In genomic region chr9:107685231-107685981, GRCm38 (mm10) we compare ENCODE assay signal across 9 mouse cellular contexts. TPM values are rescaled to one million over a fixed set of nuclear protein-coding genes. Genes with fewer than 3 reads are reported as not detected.
DNase-seq lines count a peak whose midpoint lies in the region; ATAC-seq and TF ChIP-seq lines count a peak whose summit lies in the region.
"Had no signal": no experiment of that assay in that cellular context is flagged by ENCODE, and none has a peak within 500 bp of the region (broad histone marks: within the 10 kb centered on the region; RNA-seq: fewer than 3 reads in every experiment).

No protein-coding gene starts in this region.

- H3K27ac ChIP-seq in CH12.LX (ENCODE audit: insufficient read depth, low read depth): no peak overlapping the region
- no peak overlapping the region for H3K27ac ChIP-seq in embryonic facial prominence, embryonic 12.5 days
- H3K27ac ChIP-seq in limb, embryonic 12.5 days: no peak overlapping the region; the same call in 1 of the 2 replicates
- no peak overlapping the region for H3K27ac ChIP-seq in midbrain, embryonic 13.5 days

- H3K79me2 ChIP-seq in CH12.LX (replicated peaks; ENCODE audit: control insufficient read depth, extremely low read depth, insufficient read depth, poor library complexity, severe bottlenecking): no peaks in the 10 kb centered on the region

- H3K4me2 ChIP-seq in CH12.LX (ENCODE audit: insufficient read depth, low read depth, poor library complexity, severe bottlenecking): no peak overlapping the region
- H3K4me2 ChIP-seq in embryonic facial prominence, embryonic 12.5 days (replicated peaks): no peak overlapping the region
- H3K4me2 ChIP-seq in limb, embryonic 12.5 days: no peak overlapping the region
- H3K4me2 ChIP-seq in midbrain, embryonic 13.5 days (replicated peaks): no peak overlapping the region

- TF ChIP-seq POLR2A in CH12.LX (IDR thresholded peaks at IDR 0.05; ENCODE audit: low read depth, low read length): no peak

- TF ChIP-seq EP300 in CH12.LX (IDR thresholded peaks at IDR 0.05; ENCODE audit: low read length): no peak

- in situ Hi-C loops in CH12.LX (cut with MboI; ENCODE audit: low pct_ligation_motif_present, low pct_unique_long_range_greater_than_20kb, low sequenced_read_pairs): loop anchor here (5.0 kb wide), 1 partner anchor 52 kb away; no protein-coding TSS in a partner anchor

- peak; percentile 54 for ATAC-seq in embryonic facial prominence, embryonic 12.5 days (ENCODE audit: insufficient number of reproducible peaks, insufficient read depth, low FRiP score, low TSS enrichment)
- ATAC-seq in limb, embryonic 12.5 days (ENCODE audit: insufficient number of reproducible peaks, insufficient read depth, low FRiP score, low TSS enrichment, low read depth): peak; percentile 52; the same call in 1 of the 2 replicates
- ATAC-seq in midbrain, embryonic 13.5 days: peak; percentile 77

- H3K9ac ChIP-seq in CH12.LX (ENCODE audit: insufficient read depth, low read depth): no peak overlapping the region
- 0 out of 2 replicates have a peak overlapping the region, but pooled peaks have one; percentile 1 for H3K9ac ChIP-seq in embryonic facial prominence, embryonic 12.5 days
- no peak overlapping the region for H3K9ac ChIP-seq in limb, embryonic 12.5 days (replicated peaks)
- peak overlapping the region; percentile 19; the same call in 1 of the 2 replicates for H3K9ac ChIP-seq in midbrain, embryonic 13.5 days (replicated peaks)

- WGBS in embryonic facial prominence, embryonic 12.5 days: 47% methylated on average over 17 of the region's 17 CpGs
- WGBS in limb, embryonic 12.5 days: 39% methylated on average over 17 of the region's 17 CpGs
- 32% methylated on average over 17 of the region's 17 CpGs for WGBS in midbrain, embryonic 13.5 days

- H3K9me3 ChIP-seq in CH12.LX (replicated peaks; ENCODE audit: low read length): no peaks in the 10 kb centered on the region
- H3K9me3 ChIP-seq in embryonic facial prominence, embryonic 12.5 days: no peaks in the 10 kb centered on the region
- no peaks in the 10 kb centered on the region for H3K9me3 ChIP-seq in limb, embryonic 12.5 days
- H3K9me3 ChIP-seq in midbrain, embryonic 13.5 days: no peaks in the 10 kb centered on the region

- TF ChIP-seq CTCF in CH12.LX (conservative IDR thresholded peaks at IDR 0.05 in 1 of 2, IDR thresholded peaks at IDR 0.05 in 1 of 2; ENCODE audit: low read depth in 2 of 2, low read length in 2 of 2): peak; percentile 38 to 81; a peak in 3 of 4 replicates

- intact Hi-C loops in heart, postnatal 14 days (cut with DNase I): no loop called here

- no peak overlapping the region for H3K4me3 ChIP-seq in CH12.LX (replicated peaks in 1 of 3; ENCODE audit: low read depth in 2 of 3, low read length in 2 of 3, poor library complexity in 1 of 3)
- H3K4me3 ChIP-seq in embryonic facial prominence, embryonic 12.5 days: no peak overlapping the region
- H3K4me3 ChIP-seq in limb, embryonic 12.5 days (replicated peaks): no peak overlapping the region
- no peak overlapping the region for H3K4me3 ChIP-seq in midbrain, embryonic 13.5 days (replicated peaks)

- peaks cover 0 to 2% of the 10 kb centered on the region in 2 experiments; a peak in 1 of 4 replicates for H3K4me1 ChIP-seq in CH12.LX (ENCODE audit: control insufficient read depth in 1 of 2, insufficient read depth in 2 of 2)
- H3K4me1 ChIP-seq in embryonic facial prominence, embryonic 12.5 days: no peaks in the 10 kb centered on the region
- H3K4me1 ChIP-seq in limb, embryonic 12.5 days (replicated peaks): no peaks in the 10 kb centered on the region
- H3K4me1 ChIP-seq in midbrain, embryonic 13.5 days (replicated peaks): no peaks in the 10 kb centered on the region

- peaks cover 90% of the 10 kb centered on the region for H3K27me3 ChIP-seq in CH12.LX (replicated peaks)
- 0 out of 2 replicates have a peak, but pooled peaks cover 2% of the 10 kb centered on the region for H3K27me3 ChIP-seq in embryonic facial prominence, embryonic 12.5 days
- H3K27me3 ChIP-seq in limb, embryonic 12.5 days: no peaks in the 10 kb centered on the region
- H3K27me3 ChIP-seq in midbrain, embryonic 13.5 days: no peaks in the 10 kb centered on the region

- dilution Hi-C loops in CH12.LX (cut with MboI; ENCODE audit: extremely low pct_ligation_motif_present, extremely low pct_unique_long_range_greater_than_20kb, low sequenced_read_pairs): no loop called here

- peak; percentile 76 to 88 for DNase-seq in cerebellum, postnatal 14 days
- no peak for DNase-seq in cerebellum, adult 9-11 months
- peak; percentile 36 for DNase-seq in CH12.LX (ENCODE audit: extremely low read depth)
- peak; percentile 66 to 73 for DNase-seq in heart, postnatal 14 days
- peak; percentile 91 for DNase-seq in thymus, postnatal 4 days

- H3K36me3 ChIP-seq in CH12.LX (replicated peaks in 1 of 2; ENCODE audit: control insufficient read depth in 1 of 2, insufficient read depth in 1 of 2, low read length in 1 of 2): no peaks in the 10 kb centered on the region
- peaks cover 90% of the 10 kb centered on the region for H3K36me3 ChIP-seq in embryonic facial prominence, embryonic 12.5 days
- H3K36me3 ChIP-seq in limb, embryonic 12.5 days: peaks cover 91% of the 10 kb centered on the region
- peaks cover 84% of the 10 kb centered on the region for H3K36me3 ChIP-seq in midbrain, embryonic 13.5 days

- peak; percentile 74 for TF ChIP-seq RAD21 in CH12.LX (IDR thresholded peaks at IDR 0.05; ENCODE audit: low read depth, low read length)

TF ChIP-seq in CH12.LX, 34 proteins besides CTCF, POLR2A, EP300 and RAD21:
- no peak for TF ChIP-seq ZNF384 (IDR thresholded peaks at IDR 0.05; ENCODE audit: low read depth, low read length)
- TF ChIP-seq SMC3 (IDR thresholded peaks at IDR 0.05; ENCODE audit: low read depth, low read length): peak; percentile 79

RNA-seq across cellular contexts. Expression of gene Gnat1, which starts 5.9 kb away (rescaled TPM):
- total RNA-seq in CH12.LX (2012; rRNA removed) (not detected in 2 replicates), CH12.LX (2014; rRNA removed) (not detected in 2 replicates)
- polyA plus RNA-seq in CH12.LX (2012; ENCODE audit: insufficient read length, low read depth): 2.0 and 3.0 TPM in 2 replicates
- 1.4 and 3.0 TPM in 2 replicates for polyA plus RNA-seq in embryonic facial prominence, embryonic 12.5 days (2016; fragmentation: Nextera tagmentation; extraction: Ambion mirVana)
- total RNA-seq in heart, postnatal 14 days (2021): not detected
- 2.1 and 2.2 TPM in 2 replicates for polyA plus RNA-seq in limb, embryonic 12.5 days (2016; fragmentation: Nextera tagmentation; extraction: Ambion mirVana)
- polyA plus RNA-seq in midbrain, embryonic 13.5 days (2015; fragmentation: Nextera tagmentation; extraction: Ambion mirVana): 2.4 and 2.7 TPM in 2 replicates
- total RNA-seq: layer of hippocampus, adult 18-20 months had no signal

RNA-seq across cellular contexts. Expression of gene Slc38a3, which starts 16.1 kb away (rescaled TPM):
- total RNA-seq in CH12.LX (2012; rRNA removed): 0.04 TPM in 1 of 2 replicates, not detected in the other
- not detected in 2 replicates for total RNA-seq in CH12.LX (2014; rRNA removed)
- not detected in 2 replicates for polyA plus RNA-seq in CH12.LX (2012; ENCODE audit: insufficient read length, low read depth)
- polyA plus RNA-seq in embryonic facial prominence, embryonic 12.5 days (2016; fragmentation: Nextera tagmentation; extraction: Ambion mirVana): 8.2 and 8.3 TPM in 2 replicates
- 10 to 100 TPM; 48.6 to 53.3 TPM for total RNA-seq in heart, postnatal 14 days (2021)
- 3.5 and 5.0 TPM in 2 replicates for polyA plus RNA-seq in limb, embryonic 12.5 days (2016; fragmentation: Nextera tagmentation; extraction: Ambion mirVana)
- 18.7 and 22.0 TPM in 2 replicates for polyA plus RNA-seq in midbrain, embryonic 13.5 days (2015; fragmentation: Nextera tagmentation; extraction: Ambion mirVana)

RNA-seq across cellular contexts. Expression of gene Sema3f, which starts 24.9 kb away (rescaled TPM):
- 0.50 and 1.1 TPM in 2 replicates for total RNA-seq in CH12.LX (2012; rRNA removed)
- 0.24 TPM in 1 of 2 replicates, not detected in the other for total RNA-seq in CH12.LX (2014; rRNA removed)
- polyA plus RNA-seq in CH12.LX (2012; ENCODE audit: insufficient read length, low read depth): 0.36 and 1.6 TPM in 2 replicates
- polyA plus RNA-seq in embryonic facial prominence, embryonic 12.5 days (2016; fragmentation: Nextera tagmentation; extraction: Ambion mirVana): 52.4 and 53.1 TPM in 2 replicates
- total RNA-seq in heart, postnatal 14 days (2021): 10 to 100 TPM; 17.7 to 18.0 TPM
- 47.6 and 53.5 TPM in 2 replicates for polyA plus RNA-seq in limb, embryonic 12.5 days (2016; fragmentation: Nextera tagmentation; extraction: Ambion mirVana)
- 18.9 and 24.6 TPM in 2 replicates for polyA plus RNA-seq in midbrain, embryonic 13.5 days (2015; fragmentation: Nextera tagmentation; extraction: Ambion mirVana)

RNA-seq across cellular contexts. Expression of gene Gnai2, which starts 50.2 kb away (rescaled TPM):
- 154 and 160 TPM in 2 replicates for total RNA-seq in CH12.LX (2012; rRNA removed)
- total RNA-seq in CH12.LX (2014; rRNA removed): 86.2 and 98.2 TPM in 2 replicates
- polyA plus RNA-seq in CH12.LX (2012; ENCODE audit: insufficient read length, low read depth): 262 and 286 TPM in 2 replicates
- 439 and 443 TPM in 2 replicates for polyA plus RNA-seq in embryonic facial prominence, embryonic 12.5 days (2016; fragmentation: Nextera tagmentation; extraction: Ambion mirVana)
- 100 to 1,000 TPM; 318 to 327 TPM for total RNA-seq in heart, postnatal 14 days (2021)
- polyA plus RNA-seq in limb, embryonic 12.5 days (2016; fragmentation: Nextera tagmentation; extraction: Ambion mirVana): 400 and 416 TPM in 2 replicates
- 399 and 416 TPM in 2 replicates for polyA plus RNA-seq in midbrain, embryonic 13.5 days (2015; fragmentation: Nextera tagmentation; extraction: Ambion mirVana)

Comparison
In these comparisons a context has a peak if more than half of its experiments do, and no peak if none do; other contexts are left out.
1. H3K9ac ChIP-seq: peak in embryonic facial prominence, embryonic 12.5 days (single experiment) and midbrain, embryonic 13.5 days (single experiment); none in CH12.LX (single experiment) and limb, embryonic 12.5 days (single experiment).
2. Peak in every context shown above with its lines, with median percentiles within 50 percentile points of each other: ATAC-seq.